Mouse (Mus musculus) stomach, postnatal 0 days (tissue): ENCODE results near the gene Ptprn.
A peak's percentile ranks its signal among the peaks of the same experiment; 100 is the strongest.

Experiments
- CTCF ChIP-seq: IDR thresholded peaks from 2 replicates; pipeline ENCODE4 v1.5.1; 2016; ENCODE audit warnings: antibody characterized with exemption, low read depth, mild to moderate bottlenecking, moderate library complexity
- EP300 ChIP-seq: optimal IDR thresholded peaks from 2 replicates; pipeline ENCODE3; 2016; ENCODE audit warnings: antibody characterized with exemption

DNA sequence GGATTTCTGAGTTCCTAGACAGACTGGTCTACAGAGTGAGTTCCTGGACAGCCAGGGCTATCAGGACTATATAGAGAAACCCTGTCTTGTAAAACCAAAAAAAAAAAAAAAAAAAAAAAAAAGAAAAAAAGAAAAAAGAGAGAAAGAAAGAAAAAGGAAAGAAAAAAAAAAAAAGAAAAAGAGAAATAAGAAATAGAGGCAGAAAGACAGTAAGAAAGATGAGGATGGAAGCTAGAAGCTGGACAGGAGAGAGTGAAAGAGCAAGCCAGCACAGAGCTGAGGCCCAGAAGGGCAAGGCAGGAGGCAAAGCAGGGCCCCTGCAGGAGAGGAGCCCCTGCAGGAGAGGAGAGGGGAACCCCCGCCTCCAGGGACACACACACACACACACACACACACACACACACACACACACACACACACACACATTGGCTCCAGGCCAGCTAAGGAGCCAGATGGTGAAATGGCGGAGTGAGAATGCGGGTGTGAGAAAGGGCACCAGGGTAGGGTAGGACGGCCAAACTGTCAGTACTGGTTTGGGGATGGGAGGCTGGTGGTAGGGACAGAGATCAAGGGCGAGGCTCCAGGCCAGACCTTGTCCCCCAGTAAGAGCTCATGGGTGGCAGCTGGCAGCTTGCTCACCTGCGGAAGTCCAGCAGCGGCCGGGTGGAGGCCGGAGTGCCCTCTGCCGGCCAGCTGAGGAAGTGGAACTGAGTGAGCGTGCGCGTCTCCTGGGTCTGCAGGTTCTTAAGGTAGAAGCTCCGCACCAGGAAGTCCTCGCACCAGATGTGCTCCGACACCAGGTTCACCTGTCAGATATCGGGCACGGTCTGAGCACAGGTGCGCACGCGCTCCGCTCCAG is 13.0 kb downstream of the Ptprn start:
- TF ChIP-seq EP300 (no peak), CTCF (peak; percentile 91)
